Mouse (Mus musculus): Measurements from ENCODE around the gene Cadm1.
A peak's percentile ranks its signal among the peaks of the same experiment; 100 is the strongest.

The Cadm1 gene

DNA sequence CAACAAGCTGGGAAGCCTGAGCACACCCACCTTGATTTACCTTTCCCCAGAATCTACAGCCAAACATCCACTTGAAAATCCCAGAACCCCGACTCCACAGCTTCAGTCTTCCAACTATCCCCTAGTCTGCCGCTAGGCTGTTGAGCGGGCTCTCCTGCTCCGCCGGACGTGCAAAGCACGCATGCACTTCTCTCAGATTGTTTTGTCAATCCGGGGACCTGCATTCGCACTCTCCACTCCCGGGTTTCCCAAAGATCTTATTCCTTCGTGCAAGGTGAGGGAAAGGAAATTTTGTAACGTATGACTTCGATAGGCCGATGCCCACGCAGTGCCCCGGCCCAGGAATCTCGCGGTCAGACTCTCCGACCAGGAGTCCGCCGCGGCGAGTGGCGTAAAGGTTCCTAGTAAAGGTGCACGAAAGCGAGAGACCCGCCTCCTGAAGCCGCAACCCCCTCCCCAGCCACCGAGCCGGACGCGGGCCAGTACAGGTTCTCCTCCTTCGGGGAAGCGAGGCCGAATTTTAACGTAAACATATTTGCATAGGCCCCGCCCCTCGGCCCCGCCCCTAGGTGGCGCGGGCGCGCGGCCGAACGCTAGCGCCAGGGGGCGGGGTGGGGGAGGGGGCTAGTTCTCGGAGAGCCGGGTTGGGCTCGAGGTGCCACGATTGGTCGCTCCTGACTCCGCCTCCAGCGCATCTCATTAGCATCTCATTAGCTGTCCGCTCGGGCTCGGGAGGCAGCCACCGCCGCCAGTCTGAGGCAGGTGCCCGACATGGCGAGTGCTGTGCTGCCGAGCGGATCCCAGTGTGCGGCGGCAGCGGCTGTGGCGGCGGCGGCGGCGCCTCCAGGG lies at the start of gene Cadm1:
TSS of gene Cadm1 (plus strand) at position 572 of the 849 bp plus-strand sequence.
- peak; percentile 91 for DNase-seq (ENCODE audit: low spot score in 2 of 2)

DNA sequence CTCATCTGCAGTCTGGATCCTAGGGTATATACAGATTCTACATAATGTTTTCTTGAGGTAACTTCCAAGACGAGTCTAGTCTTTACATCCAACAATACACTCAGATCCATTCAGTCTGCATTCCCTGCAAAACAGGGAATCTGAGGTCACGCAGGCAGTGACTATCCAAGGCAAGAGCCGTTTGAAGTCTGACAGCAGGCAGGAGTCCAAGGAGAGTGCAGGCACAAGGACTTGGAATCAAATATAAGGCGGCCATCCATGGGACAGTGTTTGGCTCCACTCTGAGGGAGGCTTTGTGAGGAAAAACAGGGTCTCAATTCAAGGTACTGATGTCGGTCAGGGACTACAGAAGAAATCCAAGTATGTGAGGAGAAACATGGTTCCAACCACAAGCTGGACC lies 45.5 kb upstream of the Cadm1 start:
- DNase-seq (ENCODE audit: low spot score in 2 of 2): no peak

DNA sequence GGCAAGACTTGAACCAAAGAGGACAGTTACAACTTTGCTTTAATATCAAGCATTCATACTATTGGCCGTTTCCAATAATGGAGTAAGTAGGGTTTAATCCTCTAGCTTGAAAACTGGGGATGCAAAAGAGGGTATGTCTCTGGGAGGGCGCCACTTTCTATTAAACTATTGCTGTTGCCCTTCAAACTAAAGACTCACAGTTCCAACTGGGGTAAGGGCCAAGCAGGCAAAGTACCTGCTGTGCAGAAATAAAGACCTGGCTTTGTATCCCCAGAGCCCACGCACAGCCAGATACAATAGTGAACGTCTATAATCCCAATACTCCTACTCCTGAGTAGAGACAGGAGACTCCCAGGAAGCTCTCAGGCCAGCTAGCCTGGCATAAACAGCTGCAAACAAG lies 44.8 kb upstream of the Cadm1 start:
- no peak for DNase-seq (ENCODE audit: low spot score in 2 of 2)

DNA sequence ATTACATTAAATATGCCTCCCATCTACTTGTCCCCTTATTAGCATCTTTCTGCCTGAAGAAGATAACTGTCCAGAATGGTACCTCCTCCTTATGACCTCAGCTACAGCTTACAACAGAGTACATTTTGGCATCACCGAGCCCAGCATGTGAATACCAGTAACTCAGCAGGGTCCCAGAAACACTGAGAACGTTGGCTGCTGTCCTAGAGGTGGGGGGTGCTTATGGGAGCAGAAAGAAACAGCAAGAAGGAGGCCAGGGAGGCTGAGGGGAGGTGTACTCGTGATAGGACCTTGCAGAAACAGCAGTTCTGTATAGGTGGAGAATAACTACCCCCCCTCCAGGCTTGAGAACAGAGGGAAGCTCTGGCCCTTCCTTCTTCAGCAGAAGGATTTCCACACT lies 30.2 kb upstream of the Cadm1 start:
- no peak for DNase-seq (ENCODE audit: low spot score in 2 of 2)

DNA sequence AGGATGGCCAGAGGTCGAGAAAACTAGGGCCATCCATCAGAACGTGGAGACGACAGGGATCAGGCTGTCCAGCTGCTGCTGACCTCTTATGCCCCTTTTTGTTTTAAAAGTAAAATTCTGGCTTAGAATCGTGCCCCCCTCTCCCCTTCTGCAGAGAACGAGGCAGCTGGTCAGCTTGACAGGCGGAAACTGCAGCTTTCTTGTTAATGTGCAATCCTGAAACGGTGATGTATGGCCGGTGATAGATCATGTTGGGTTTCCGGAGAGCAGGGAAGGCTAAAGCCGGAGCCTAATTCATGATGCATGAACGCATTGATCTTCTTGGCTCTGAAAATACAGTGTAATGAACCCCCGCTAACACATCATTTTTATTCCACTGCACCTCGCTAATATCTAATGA lies 24.0 kb upstream of the Cadm1 start:
- no peak for DNase-seq (ENCODE audit: low spot score in 2 of 2)

DNA sequence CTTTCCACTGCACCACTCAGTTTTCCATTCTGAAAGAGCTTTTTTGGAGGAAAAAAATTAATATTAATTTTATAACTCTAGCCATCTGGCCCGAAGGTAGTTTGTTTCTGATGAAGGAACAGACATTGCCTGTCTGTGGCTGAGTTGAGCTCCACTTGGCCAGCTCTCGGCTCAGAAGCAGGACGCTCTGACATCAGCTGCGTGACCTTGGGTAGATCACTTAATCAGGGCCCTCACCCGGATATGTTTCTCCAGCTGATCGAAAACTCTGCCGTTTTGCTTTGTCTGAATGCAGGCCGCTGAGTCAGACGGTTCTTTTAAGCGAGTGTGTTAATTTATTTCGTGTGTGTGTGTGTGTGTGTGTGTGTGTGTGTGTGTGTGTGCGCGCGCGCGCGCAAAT lies 23.1 kb upstream of the Cadm1 start:
- no peak for DNase-seq (ENCODE audit: low spot score in 2 of 2)

DNA sequence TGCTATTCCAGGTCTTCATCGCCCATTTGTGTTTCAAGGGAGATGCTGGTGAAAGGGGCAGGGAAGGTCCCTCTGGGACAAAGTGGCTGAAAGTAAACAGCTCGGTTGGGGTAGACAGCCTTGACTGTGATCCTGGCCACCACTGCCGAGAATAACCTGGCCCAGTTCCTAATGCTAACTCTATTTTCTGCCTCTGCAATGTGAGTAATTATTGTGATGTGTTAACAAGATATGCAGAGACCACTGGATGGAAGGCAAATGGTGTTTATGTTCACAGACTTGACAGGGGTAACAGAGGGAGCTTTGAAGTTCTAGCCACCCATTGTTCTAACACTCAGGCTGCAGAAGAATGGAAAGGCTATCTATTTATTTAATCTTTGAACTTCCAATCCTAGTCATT lies 21.9 kb upstream of the Cadm1 start:
- no peak for DNase-seq (ENCODE audit: low spot score in 2 of 2)

DNA sequence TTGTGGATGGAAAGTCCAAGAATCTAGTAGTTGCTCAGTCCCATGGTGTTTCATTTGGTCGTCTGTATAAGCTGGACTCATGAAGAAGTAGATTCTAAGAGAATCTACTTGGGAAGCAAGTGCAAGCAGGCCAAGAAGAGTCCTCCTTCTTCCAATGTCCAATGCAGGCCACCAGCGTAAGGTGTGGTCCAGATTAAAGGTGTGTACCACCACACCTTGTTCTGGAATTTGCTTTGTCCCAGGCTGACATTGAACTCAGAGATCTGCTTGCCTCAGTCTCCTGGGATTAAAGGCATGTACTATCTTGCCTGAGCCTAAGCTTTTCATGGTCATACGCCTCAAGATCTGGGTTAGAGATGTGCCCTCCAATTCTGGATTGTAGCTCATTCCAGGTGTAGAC lies 17.5 kb upstream of the Cadm1 start:
- DNase-seq (ENCODE audit: low spot score in 2 of 2): no peak

DNA sequence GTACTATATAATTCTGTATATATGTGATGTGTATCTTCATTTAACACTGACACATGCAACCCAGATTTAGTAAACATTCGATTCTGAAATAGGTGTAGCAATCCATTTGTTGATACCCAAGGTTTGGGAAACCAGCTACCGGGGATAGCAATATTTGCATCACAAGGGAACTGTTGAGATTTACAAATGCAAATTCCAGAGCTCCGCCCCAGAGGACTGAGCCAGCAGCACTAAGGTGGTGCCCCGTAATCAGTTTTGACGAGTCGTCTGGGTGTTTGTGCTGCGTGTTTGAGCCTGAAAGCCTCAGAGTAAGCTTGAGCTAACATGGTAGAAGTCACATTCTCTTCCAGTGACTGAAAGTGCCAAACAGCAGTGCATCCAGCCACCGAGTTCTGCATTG lies 15.7 kb upstream of the Cadm1 start:
- no peak for DNase-seq (ENCODE audit: low spot score in 2 of 2)

DNA sequence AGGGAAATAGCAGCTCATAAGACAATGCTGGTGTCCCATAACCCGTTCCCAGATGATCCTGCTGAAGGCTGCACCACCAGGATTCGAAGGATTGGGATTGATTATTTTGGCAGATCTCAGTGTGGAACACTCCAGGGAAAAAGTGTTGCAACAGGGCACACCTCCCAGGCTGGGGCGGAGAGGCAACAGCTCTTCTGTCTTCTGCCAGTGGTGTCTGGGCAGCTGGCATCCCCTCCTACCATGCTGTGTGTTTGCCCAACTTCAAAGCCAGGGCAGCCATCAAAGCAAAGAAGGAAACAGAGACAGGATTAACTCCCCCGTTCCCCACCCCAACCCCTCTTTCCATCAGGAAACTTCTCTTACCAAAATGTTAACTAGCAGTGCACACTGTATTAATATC lies 13.7 kb upstream of the Cadm1 start:
- DNase-seq (ENCODE audit: low spot score in 2 of 2): no peak

DNA sequence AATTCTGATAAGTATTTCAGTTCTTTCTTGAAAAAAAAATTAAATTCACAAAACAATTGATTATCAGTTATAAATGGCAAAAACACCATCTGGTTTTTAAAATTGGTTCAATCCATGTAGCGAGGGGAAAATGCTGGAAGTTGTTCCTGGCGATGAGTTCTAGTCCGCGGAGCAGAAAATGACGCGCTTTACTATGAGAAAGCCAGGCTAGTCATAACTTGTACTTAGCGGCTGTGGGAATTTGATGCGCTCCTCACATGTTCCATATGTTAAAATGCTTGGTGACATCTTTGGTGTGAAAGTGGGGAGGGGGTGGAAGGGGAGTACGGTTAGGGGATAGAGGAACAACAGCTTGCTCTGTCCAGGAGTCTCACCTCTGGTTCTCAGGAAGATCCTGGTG lies 2.7 kb upstream of the Cadm1 start:
- DNase-seq (ENCODE audit: low spot score in 2 of 2): no peak

DNA sequence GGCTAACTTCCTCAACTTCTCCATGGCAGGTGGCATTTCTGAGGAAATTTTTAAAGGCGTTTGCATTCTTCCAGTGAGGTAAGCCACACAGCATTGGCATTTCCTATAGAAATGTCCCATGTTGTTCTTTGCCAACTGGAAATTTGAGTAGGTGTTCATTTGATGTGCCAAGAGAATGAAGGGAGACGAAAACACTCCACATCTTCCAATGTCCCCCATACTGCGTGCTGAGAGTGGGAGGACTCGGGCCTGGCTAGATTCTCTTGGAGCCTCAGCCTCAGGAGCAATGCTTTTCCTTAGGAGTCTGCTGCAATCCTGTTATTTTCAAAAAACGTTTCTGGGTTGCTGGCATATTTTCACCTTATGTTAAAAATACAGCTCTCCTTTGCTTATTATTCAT lies 2.2 kb upstream of the Cadm1 start:
- DNase-seq (ENCODE audit: low spot score in 2 of 2): no peak

DNA sequence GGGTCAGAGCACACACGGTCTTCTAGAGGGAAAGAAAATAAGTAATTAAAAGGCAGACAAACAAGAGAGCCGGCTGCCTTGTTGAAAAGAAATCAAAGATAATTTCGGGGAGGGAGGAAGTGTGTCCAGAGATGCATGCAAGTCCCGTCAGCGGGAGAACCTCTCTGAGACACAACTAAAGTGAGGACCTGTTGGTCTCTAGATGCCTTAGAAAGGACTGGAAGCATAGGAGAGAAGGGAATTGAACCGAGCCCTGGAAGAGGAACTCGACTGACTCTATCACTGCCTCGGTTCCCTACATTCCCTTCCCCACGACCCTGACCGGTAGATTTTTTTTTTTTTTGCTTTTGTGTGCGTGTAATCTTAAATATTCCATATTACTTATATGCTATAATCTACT lies 791 bp upstream of the Cadm1 start:
- no peak for DNase-seq (ENCODE audit: low spot score in 2 of 2)

DNA sequence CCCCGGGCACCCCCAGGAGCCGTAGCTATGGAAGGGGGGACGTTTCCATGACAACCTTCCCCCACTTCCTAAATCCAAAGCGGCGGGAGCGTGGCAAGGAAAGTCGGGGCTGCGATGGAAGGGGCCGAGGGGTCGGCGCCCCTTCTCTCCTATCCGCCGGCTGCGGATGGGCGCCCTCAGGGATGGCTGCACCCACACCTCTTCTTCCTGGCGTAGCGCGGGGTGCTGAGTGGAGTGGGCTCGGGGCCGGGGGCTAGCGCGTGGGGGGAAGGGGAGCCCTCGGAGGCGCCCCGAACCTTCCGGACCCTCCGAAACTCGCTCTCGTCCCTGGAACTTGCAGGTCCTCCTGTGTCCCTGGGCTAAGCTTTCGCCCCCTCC lies 560 bp downstream of the Cadm1 start:
- DNase-seq (ENCODE audit: low spot score in 2 of 2): no peak

DNA sequence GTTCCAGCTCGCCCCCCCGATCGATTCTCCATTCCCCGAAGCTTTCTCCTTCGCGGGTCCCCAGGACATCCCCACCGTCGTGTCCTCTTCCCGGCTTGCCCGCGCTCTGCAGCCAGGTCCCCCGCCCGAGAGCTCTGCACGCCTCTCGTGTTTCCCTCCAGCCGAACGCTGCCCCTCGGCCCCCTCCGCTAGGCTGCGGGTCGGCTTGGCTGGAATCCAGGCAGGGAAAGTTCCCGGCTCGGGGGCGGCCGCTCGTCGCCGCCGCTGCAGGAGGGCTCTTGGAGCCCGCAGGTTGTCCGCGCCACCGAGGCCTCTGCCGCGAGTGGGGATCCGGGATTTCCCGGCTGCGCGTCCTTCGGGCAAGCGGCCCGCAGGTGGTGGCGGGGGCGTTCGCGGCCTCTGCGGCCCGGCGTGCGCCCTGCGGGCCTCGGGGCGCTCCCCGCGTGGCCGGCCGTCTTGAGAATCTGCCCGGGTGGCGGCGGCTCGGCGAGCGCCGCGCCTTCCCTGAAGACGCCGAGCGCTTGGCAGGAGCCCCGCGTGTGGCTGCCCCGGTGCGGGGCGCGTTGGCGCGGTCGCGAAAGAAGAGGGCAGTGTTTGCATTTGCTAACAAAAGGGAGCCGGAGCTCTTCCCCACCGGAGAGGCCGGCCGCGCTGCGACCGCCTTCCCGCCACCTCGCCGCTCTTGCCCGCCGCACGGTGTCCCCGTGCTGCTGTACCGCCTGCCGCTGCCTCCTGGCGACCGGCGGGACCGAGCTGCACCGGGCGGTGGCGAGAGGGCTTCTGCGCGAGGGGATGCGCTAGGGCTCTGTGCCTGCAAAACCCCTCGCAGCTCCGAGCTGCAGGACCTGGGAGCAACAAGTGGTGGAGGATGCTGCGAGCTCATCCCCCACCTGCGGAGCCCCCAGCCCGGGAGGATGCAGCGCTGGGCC lies 1.2 kb downstream of the Cadm1 start:
- peak; percentile 59 to 67 for DNase-seq (ENCODE audit: low spot score in 2 of 2)

DNA sequence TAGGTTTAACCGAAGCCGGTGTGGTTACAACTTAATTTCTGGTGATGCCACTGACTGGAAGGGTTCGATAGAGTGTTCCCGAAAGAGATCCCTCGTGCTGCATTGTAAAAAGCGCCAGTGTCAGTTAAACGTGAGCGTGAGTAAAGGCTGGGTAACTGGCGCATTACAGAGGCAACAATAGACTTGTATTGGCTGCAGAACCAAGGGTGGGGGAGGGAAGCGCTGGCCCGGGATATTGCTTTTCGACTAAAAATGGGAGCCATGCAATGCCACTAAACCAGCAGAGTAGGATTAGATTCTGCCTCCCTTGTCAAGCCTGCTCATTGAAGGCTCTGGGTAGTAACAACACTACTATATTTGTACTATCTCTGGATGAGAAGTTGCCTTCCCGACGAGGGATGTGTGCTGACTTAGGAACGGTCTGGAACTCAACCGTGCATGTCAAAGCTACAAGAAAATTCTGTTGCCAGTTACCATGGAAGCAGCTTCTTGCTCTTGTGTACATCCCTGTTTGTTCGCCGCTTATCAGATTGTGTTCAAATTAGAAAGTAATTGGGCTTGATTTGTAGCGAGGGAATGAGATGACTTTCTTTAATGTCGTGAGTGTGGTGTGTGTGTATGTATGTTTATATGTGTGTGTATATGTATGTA lies 2.4 kb downstream of the Cadm1 start:
- no peak for DNase-seq (ENCODE audit: low spot score in 2 of 2)

DNA sequence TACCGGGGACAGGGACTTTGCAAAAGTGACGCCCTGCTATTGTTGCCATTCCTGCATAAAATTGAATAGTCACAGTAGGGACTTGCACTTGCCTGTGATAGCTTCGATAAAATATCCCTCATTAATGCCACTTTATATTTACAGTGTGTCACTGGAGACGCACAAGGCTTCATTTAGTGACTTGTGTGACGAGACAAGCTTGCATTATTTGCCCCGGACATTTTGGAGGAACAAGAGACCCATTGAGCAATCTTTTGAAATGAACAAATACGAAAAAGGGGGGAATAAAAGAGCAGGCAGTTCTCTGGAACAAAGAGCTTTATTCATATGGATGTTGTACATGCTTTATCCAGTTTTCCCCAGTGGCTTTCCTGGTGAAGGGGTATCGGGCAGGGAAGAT lies 3.5 kb downstream of the Cadm1 start:
- DNase-seq (ENCODE audit: low spot score in 2 of 2): no peak

DNA sequence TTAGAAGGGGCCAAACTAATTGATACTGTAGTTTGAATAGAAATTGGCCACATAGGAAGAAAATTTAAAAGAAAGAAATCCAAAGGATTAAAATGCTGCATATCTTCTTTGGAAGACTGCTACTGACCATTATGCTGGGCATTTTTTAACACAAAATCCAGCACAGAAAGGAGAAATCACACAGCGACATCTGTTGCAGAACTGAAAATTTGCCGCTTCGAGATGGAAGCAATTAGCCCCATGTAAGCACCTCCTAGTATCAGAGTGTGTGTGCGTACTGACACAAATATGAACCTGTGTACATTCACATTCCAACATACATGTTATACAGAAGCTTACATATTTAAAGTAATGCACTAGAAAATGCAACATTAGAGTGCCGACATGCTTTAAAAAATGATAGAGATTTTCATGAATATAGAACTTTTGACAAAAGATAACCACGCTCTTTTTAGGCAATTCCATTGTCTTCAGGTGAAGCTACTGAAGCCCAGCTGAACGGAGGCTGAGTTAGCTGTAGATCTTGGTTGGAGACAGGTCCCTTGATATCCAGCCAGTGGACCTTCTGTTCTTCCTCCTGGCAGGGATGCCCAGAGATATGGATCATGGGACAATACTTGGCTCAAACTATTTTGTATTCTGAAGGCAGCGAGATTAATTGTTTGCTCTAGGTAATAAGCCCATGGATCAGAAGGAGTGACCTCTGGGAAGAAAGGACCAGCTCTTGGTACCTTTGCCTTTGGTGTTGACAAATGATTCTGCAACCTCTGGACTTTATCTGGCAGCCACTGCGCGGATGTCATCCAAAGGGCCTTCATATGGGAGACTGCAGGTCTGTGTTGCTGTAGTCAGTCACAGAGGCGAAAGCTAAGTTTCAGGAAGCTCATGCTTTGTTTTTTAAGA lies 4.9 kb downstream of the Cadm1 start:
- no peak for DNase-seq (ENCODE audit: low spot score in 2 of 2)

DNA sequence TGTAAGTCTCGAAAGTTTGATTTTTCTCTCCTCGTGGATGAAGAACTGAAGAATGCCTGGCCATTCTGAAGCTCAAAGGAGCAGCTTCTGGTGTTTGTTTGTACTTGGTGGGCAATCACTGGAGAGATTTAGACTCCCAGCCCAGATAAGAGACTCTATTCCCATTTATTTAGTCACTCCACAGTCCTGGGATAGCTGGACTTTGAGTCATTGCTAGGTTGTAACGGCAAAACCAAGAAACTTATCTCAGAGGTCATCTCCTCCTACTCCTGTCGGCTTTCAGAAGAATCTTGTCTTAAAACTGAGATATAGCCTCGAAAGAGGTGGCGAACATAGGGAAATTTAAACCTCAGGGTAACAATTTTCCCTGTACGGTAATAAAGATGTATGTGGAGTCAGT lies 15.3 kb downstream of the Cadm1 start:
- no peak for DNase-seq (ENCODE audit: low spot score in 2 of 2)

DNA sequence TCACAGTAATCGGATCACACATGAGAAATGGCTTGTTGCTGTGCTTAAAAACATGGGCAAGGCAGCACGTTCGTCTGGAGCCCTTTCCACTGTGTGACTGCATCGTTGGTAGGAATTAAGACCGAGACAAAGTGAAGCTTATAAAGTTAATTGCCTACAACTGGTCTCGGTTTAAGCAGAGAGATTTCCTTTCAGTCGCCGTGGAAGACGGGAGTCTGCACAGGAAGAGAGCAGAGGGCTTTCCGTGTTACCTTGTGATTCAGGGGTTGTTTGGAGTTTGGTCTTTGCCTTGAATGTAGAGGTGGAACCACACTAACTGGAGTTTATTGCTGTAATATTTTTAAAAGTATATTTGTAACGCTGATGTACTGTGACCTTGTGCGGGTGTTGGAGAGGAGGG lies 15.7 kb downstream of the Cadm1 start:
- no peak for DNase-seq (ENCODE audit: low spot score in 2 of 2)

DNA sequence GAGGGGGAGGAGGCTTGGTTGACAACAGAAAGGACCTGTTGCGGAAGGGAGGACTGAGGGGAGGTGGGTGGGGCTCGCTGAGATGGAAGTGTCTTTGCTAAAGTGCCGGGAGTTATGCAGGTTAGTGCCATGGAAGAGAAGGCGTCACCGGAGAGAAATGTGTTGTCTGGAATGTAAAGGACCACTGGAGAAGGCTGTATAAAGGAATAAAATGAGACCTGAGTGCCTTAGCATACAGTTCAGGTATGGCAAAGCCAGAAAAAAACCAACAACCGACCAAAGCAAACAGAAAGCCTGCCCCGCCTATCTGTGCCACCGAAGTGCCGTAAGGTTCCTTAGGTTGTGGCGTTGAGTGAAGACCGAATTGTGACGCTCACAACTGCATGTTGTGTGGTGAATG lies 18.4 kb downstream of the Cadm1 start:
- no peak for DNase-seq (ENCODE audit: low spot score in 2 of 2)

DNA sequence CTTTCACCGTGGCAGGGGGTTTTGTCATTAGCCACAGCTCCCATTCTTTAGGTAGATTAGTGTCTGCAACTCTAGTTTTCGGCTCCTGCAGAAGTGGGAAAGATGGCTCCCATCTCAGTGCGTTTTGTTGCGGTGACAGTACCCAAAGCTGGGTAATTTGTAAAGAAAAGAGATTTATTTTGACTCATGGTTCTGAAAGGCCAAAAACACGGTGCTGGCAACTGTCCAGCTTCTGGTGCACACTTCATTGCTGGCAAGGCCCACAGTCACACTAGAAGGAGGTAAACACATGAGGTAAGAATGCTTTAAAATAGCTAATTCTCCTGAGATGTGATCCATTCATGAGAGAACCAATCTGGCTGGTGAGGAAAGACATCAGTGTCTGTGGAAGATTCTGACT lies 18.9 kb downstream of the Cadm1 start:
- no peak for DNase-seq (ENCODE audit: low spot score in 2 of 2)
